Mouse (Mus musculus) CD8-positive naive resting alpha-beta T cell, adult 57 days (primary cell): ENCODE measurements around the gene Wdfy3. TPM values are rescaled to one million over a fixed set of nuclear protein-coding genes. Genes with fewer than 3 reads are reported as not detected.

Experiments used
- total RNA-seq: library from RNA; stranded (reverse); gene quantifications from one replicate; pipeline ENCODE4 v1.2.4, GENCODE M21; 2023

Wdfy3 gene
- total RNA-seq, result 2.0 TPM

DNA sequence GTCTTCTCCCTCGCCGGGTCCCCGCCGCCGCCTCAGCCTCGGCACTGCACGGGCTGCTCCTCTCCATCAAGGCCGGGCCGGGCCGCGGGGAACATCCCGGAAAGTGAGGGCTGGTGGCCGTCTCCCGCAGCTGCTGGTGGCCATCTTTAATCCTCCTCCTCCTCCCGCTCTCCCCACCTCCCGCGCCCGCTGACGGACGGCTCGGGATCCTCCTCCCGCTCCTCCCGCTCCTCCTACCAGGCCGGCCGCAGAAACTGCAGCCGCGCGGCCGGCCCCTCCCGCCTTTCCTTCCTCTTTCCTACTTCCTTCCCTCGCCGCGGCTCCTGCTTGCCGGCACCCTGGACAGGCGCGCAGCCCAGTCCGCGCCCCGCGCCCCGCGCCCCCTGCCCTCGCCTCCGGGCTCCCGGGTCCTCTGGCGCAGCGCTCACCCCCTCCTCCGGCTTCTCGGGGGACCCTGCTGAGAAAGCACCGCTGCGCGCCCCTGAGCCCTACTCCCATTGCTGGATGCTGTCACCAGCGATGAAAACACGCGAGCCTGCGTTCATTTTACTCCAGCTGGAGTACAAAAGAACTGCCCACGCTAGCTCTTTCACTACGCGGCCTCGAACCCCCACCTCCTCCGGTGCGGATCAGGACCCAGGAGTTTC is at the start of gene Wdfy3:
Wdfy3 (minus strand) TSS at position 155 of the 647 bp plus-strand sequence.

